Mouse (Mus musculus) brain, adult 2 months (tissue): ENCODE data around the gene Nphp1.

ENCODE experiments used
- DNase-seq: peaks from one replicate; pipeline ENCODE4 v3.0.0; 2011; ENCODE audit warnings: low read depth, low spot score

Nphp1 gene

GRCm38 (mm10) chr2:127749376-127749775 lies 39.3 kb downstream of the Nphp1 start:
- no peak for DNase-seq

GRCm38 (mm10) chr2:127748316-127748715 lies 40.4 kb downstream of the Nphp1 start:
- no peak for DNase-seq

- no peak for DNase-seq
These were observed 46.1 kb downstream of the Nphp1 start for GRCm38 (mm10) chr2:127742637-127743036.

- no peak for DNase-seq
These were observed 47.8 kb downstream of the Nphp1 start for GRCm38 (mm10) chr2:127740756-127741519.

- no peak for DNase-seq
These were observed 50.8 kb downstream of the Nphp1 start for GRCm38 (mm10) chr2:127737885-127738284.

- no peak for DNase-seq
These were observed 52.0 kb downstream of the Nphp1 start for GRCm38 (mm10) chr2:127736631-127737209.

GRCm38 (mm10) chr2:127735512-127736145 lies 53.1 kb downstream of the Nphp1 start:
- no peak for DNase-seq

- DNase-seq = no peak
These were observed 53.8 kb downstream of the Nphp1 start for GRCm38 (mm10) chr2:127734889-127735288.

- no peak for DNase-seq
These were observed 58.2 kb downstream of the Nphp1 start for GRCm38 (mm10) chr2:127730301-127730997.

GRCm38 (mm10) chr2:127729671-127730070 lies 59.0 kb downstream of the Nphp1 start, which contains the start of gene Mall:
TSS of gene Mall (minus strand) at chr2:127729932.
- no peak for DNase-seq

- DNase-seq = no peak
These were observed 59.8 kb downstream of the Nphp1 start for GRCm38 (mm10) chr2:127728661-127729450.

GRCm38 (mm10) chr2:127728146-127728545 lies 60.6 kb downstream of the Nphp1 start:
- no peak for DNase-seq

- DNase-seq = no peak
These were observed 65.5 kb downstream of the Nphp1 start for GRCm38 (mm10) chr2:127723193-127723592.

- DNase-seq = peak; percentile 96
These were observed 66.4 kb downstream of the Nphp1 start for GRCm38 (mm10) chr2:127722176-127722892.

- no peak for DNase-seq
These were observed 69.7 kb downstream of the Nphp1 start for GRCm38 (mm10) chr2:127718839-127719468.

- DNase-seq = no peak
These were observed 74.0 kb downstream of the Nphp1 start for GRCm38 (mm10) chr2:127714726-127715125.

- DNase-seq = no peak
These were observed 79.9 kb downstream of the Nphp1 start for GRCm38 (mm10) chr2:127708792-127709191.

GRCm38 (mm10) chr2:127708060-127708459 lies 80.6 kb downstream of the Nphp1 start:
- DNase-seq = no peak

- DNase-seq = no peak
These were observed 83.4 kb downstream of the Nphp1 start for GRCm38 (mm10) chr2:127705267-127705666.
